Comparison of ENCODE assay signal across 8 mouse cellular contexts in the genomic region with DNA sequence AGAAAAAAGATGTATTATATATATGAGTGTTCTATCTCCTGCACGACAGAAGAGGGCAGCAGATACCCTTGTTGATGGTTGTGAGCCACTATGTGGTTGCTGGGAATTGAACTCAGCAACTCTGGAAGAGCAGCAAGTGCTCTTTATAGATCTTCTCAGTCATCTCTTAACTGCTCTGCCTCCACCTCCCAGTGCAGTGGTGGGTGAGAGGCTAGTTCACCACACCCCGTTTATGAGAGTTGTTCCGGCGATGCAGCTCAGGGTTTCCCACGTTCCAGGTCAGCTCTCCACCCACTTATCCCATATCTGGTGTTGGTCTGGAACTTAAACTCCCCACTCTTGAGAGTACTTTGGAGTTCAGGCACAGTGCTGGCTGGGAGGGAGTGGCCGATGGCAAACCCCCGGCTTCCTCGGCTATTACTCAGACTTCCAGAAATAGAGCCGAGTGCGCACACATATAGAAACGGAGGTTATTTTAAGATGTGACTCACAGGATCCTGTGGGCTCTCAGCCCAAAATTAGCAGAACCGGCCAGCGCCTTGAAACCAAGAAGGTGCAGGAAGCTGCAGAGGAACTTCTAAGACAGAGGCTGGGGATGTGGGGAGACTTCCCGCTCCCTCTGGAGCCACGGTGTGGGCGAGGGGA. TPM values are rescaled to one million over a fixed set of nuclear protein-coding genes. Genes with fewer than 3 reads are reported as not detected.
DNase-seq lines count a peak whose midpoint lies in the region; ATAC-seq and TF ChIP-seq lines count a peak whose summit lies in the region.

No protein-coding gene starts in this region.

- DNase-seq in layer of hippocampus, adult 2 months (ENCODE audit: low spot score in 2 of 2): peak in 1 of 2 experiments; percentile 40
- no peak for DNase-seq in layer of hippocampus, adult 8-10 months (ENCODE audit: low spot score in 2 of 2)
- DNase-seq in brain, adult 2 months (ENCODE audit: low read depth, low spot score): peak; percentile 95
- peak; percentile 86 for DNase-seq in heart, postnatal 4 days
- peak; percentile 59 to 67 for DNase-seq in left cerebral cortex, adult 2 months (ENCODE audit: extremely low spot score in 1 of 2, low spot score in 2 of 2)
- DNase-seq in lung, postnatal 4 days: peak; percentile 82 to 87
- DNase-seq in skeletal muscle tissue, adult 2 months (ENCODE audit: low read depth, low spot score): peak; percentile 95

- H3K4me3 ChIP-seq in layer of hippocampus, adult 2 months: no peak overlapping the region; the same call in 1 of the 2 replicates
- no peak overlapping the region; the same call in 1 of the 2 replicates for H3K4me3 ChIP-seq in left cerebral cortex, adult 2 months

- peak; percentile 77 for TF ChIP-seq CTCF in layer of hippocampus, adult 2 months (conservative IDR thresholded peaks at IDR 0.05)
- peak; percentile 62 for TF ChIP-seq CTCF in left cerebral cortex, adult 2 months (IDR thresholded peaks at IDR 0.05)

- intact Hi-C loops in left cerebral cortex, adult 2 months (cut with DNase I): loop anchor here (1.0 kb wide), 1 partner anchor 23 kb away; no protein-coding TSS in a partner anchor

- peak overlapping the region; percentile 57 for H3K27ac ChIP-seq in layer of hippocampus, adult 2 months
- H3K27ac ChIP-seq in left cerebral cortex, adult 2 months: peak overlapping the region; percentile 75

- ATAC-seq in frontal cortex, adult (ENCODE audit: low TSS enrichment): peak; percentile 65

RNA-seq across cellular contexts. Expression of gene Dot1l, which starts 3.7 kb away (rescaled TPM):
- total RNA-seq in layer of hippocampus, adult 2 months (2021): 10 to 100 TPM; 52.0 to 63.6 TPM
- 10 to 100 TPM; 43.7 to 56.4 (median 51.3) TPM for total RNA-seq in layer of hippocampus, adult 8-10 months (2022)
- 10 to 100 TPM; 75.6 to 76.8 TPM for total RNA-seq in heart, postnatal 4 days (2021)
- total RNA-seq in left cerebral cortex, adult 2 months (2021): 10 to 100 TPM; 64.6 to 75.3 TPM

RNA-seq across cellular contexts. Expression of gene Ap3d1, which starts 9.2 kb away (rescaled TPM):
- total RNA-seq in layer of hippocampus, adult 2 months (2021): 100 to 1,000 TPM; 145 to 153 TPM
- 100 to 1,000 TPM; 136 to 163 (median 147) TPM for total RNA-seq in layer of hippocampus, adult 8-10 months (2022)
- total RNA-seq in heart, postnatal 4 days (2021): 10 to 100 TPM; 47.8 to 53.8 TPM
- total RNA-seq in left cerebral cortex, adult 2 months (2021): 100 to 1,000 TPM; 150 to 151 TPM

RNA-seq across cellular contexts. Expression of gene Sf3a2, which starts 46.7 kb away (rescaled TPM):
- total RNA-seq in layer of hippocampus, adult 2 months (2021): 10 to 100 TPM; 51.7 to 55.1 TPM
- total RNA-seq in layer of hippocampus, adult 8-10 months (2022): 10 to 100 TPM; 43.3 to 60.0 (median 50.2) TPM
- 10 to 100 TPM; 46.0 to 51.7 TPM for total RNA-seq in heart, postnatal 4 days (2021)
- total RNA-seq in left cerebral cortex, adult 2 months (2021): 10 to 100 TPM; 42.0 to 48.7 TPM

RNA-seq across cellular contexts. Expression of gene Plekhj1, which starts 47.1 kb away (rescaled TPM):
- total RNA-seq in layer of hippocampus, adult 2 months (2021): 10 to 100 TPM; 68.4 to 76.3 TPM
- total RNA-seq in layer of hippocampus, adult 8-10 months (2022): 10 to 100 TPM; 61.4 to 75.8 (median 70.7) TPM
- total RNA-seq in heart, postnatal 4 days (2021): 10 to 100 TPM; 36.2 to 37.1 TPM
- total RNA-seq in left cerebral cortex, adult 2 months (2021): 10 to 100 TPM; 68.2 to 71.0 TPM

RNA-seq across cellular contexts. Expression of gene Izumo4, which starts 49.3 kb away (rescaled TPM):
- total RNA-seq in layer of hippocampus, adult 2 months (2021): 10 to 100 TPM; 65.0 to 69.0 TPM
- total RNA-seq in layer of hippocampus, adult 8-10 months (2022): 10 to 100 TPM; 56.6 to 73.2 (median 69.8) TPM
- total RNA-seq in heart, postnatal 4 days (2021): 1 to 10 TPM; 3.2 to 4.6 TPM
- total RNA-seq in left cerebral cortex, adult 2 months (2021): 10 to 100 TPM; 45.0 to 46.0 TPM

Comparison
In these comparisons a context has a peak if more than half of its experiments do, and no peak if none do; other contexts are left out.
1. DNase-seq: peak in brain, adult 2 months (single experiment), heart, postnatal 4 days (single experiment), left cerebral cortex, adult 2 months (2 of 2), lung, postnatal 4 days (2 of 2) and skeletal muscle tissue, adult 2 months (single experiment); none in layer of hippocampus, adult 8-10 months (0 of 2).